Mouse (Mus musculus): ENCODE data around the gene Heatr5a. TPM values are rescaled to one million over a fixed set of nuclear protein-coding genes. Genes with fewer than 3 reads are reported as not detected.

Gene Heatr5a
- 14.3 TPM for polyA plus RNA-seq (2012; fragmentation: generic; extraction: Trizol)
- long read RNA-seq, experiment 1, partial matches to known transcripts: 2 of 4 reads
- long read RNA-seq, experiment 1, other reads (novel, unspliced or antisense): 2 of 4 reads
- long read RNA-seq, experiment 2, full-length matches to known transcripts: 9 of 57 reads
- long read RNA-seq, experiment 2, partial matches to known transcripts: 35 of 57 reads
- long read RNA-seq, experiment 2, other reads (novel, unspliced or antisense): 13 of 57 reads

DNA sequence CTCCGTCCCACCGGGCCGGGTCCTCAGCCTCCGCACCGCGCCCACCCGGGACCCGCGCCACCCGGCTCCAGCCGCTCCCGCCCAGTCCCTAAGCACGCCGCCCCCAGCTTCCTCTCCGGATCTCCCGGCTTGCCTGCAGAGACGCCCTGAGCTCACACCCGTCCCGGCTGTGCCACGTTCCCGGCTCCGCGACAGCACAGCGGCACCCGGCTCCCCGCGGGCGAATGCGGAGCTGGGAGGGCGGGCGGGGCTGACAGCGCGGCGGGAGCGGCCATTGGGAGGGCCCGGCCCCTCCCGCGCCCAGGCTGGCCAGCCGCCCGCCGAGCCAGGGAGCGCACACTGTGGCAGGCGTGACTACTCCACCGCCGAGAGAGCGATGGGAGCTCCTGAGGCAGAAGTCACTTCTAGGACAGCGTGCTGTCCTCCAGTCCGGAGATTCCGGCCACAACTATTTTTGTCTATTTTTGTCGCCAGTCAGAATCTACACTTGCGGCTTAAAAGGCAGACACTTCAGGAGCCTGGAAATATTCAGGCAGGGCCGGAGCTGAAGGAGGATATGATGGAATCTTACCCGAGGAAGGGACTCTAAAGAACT, at the start of gene Heatr5a:
Heatr5a (minus strand) TSS at position 252 of the 595 bp plus-strand sequence.
- TF ChIP-seq CEBPB (IDR thresholded peaks at IDR 0.05; ENCODE audit: low read depth) (no peak), MAX (IDR thresholded peaks at IDR 0.05) (peak; percentile 63), MYOG (IDR thresholded peaks at IDR 0.05; ENCODE audit: control insufficient read depth, extremely low read depth, insufficient read length) (no peak)
- peaks cover 38% of the 10 kb centered on the region for H3K79me2 ChIP-seq (ENCODE audit: control insufficient read depth, insufficient read depth)
- peaks cover 6% of the 10 kb centered on the region for H3K36me3 ChIP-seq (ENCODE audit: control insufficient read depth, insufficient read depth)
- no peaks in the 10 kb centered on the region for H3K27me3 ChIP-seq (ENCODE audit: control insufficient read depth, insufficient read depth, insufficient read length)
- peaks cover 21% of the 10 kb centered on the region for H3K79me3 ChIP-seq (ENCODE audit: low read depth)
- H3K4me3 ChIP-seq (ENCODE audit: insufficient read depth, poor library complexity, severe bottlenecking): peak within 1 kb of the TSS; percentile 75
- peak within 1 kb of the TSS; percentile 96 for H3ac ChIP-seq (ENCODE audit: control insufficient read depth, insufficient read length, low read depth)

DNA sequence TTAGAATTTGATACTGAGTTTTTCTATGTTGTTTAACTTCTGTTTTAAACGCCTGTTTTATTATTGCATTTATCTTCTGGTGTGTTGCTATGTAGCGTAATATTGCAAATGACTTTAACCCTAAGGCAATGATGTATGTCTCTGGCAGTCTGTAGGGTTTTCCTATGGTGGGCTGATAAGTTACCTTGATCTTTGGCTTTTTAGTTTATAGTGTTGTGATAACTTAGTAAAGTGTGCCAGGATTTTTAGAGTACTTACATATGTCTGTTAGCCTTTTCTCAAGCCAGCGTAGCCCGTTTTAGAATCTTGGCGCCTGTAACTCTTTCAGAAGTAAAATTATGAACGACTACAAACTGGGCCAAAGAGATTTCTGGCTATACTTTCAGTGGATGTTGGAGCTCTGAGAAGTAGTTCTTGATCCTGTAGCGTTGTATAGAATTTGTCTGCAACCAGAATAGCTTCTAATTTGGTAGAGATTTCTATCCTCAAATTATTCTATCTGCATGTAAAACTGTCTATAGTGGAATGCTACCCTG, 43.4 kb upstream of the Heatr5a start:
- Histone ChIP-seq H3K79me2 (ENCODE audit: control insufficient read depth, insufficient read depth) (no peaks in the 10 kb centered on the region), H3ac (ENCODE audit: control insufficient read depth, insufficient read length, low read depth) (no peak overlapping the region), H3K36me3 (ENCODE audit: control insufficient read depth, insufficient read depth) (no peaks in the 10 kb centered on the region), H3K27me3 (ENCODE audit: control insufficient read depth, insufficient read depth, insufficient read length) (no peaks in the 10 kb centered on the region), H3K79me3 (ENCODE audit: low read depth) (no peaks in the 10 kb centered on the region), H3K4me3 (ENCODE audit: insufficient read depth, poor library complexity, severe bottlenecking) (no peak overlapping the region)
- no peak for TF ChIP-seq CEBPB (IDR thresholded peaks at IDR 0.05; ENCODE audit: low read depth)

DNA sequence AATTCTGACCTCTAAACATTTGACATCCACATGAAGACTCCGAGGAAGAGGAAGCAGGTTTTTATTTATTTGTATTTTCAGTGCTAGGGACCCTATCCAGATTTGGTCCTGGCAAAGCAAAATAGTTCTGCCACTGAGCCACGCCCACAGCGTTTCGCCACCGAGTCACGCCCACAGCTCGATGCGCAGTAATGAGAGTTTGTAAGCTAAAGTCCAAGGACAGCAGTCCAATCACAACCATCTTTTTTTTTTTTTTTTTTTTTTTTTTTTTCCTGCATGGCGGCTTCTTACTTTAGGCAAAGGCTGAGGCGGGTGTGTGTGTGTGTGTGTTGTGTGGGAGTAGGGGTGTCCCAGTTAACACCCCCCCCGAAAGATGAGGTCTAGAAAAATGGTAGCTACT, 42.9 kb upstream of the Heatr5a start:
- TF ChIP-seq CTCF (IDR thresholded peaks at IDR 0.05; ENCODE audit: control insufficient read depth, insufficient read depth, insufficient read length) (no peak), MYOG (IDR thresholded peaks at IDR 0.05; ENCODE audit: control insufficient read depth, extremely low read depth, insufficient read length) (no peak), MYOD1 (IDR thresholded peaks at IDR 0.05; ENCODE audit: control insufficient read depth, insufficient read length, low read depth) (no peak), CEBPB (IDR thresholded peaks at IDR 0.05; ENCODE audit: low read depth) (no peak), USF1 (IDR thresholded peaks at IDR 0.05; ENCODE audit: low read depth) (no peak), FOSL1 (IDR thresholded peaks at IDR 0.05; ENCODE audit: insufficient read depth, low read length, poor library complexity, severe bottlenecking) (no peak), MAX (IDR thresholded peaks at IDR 0.05) (no peak)

DNA sequence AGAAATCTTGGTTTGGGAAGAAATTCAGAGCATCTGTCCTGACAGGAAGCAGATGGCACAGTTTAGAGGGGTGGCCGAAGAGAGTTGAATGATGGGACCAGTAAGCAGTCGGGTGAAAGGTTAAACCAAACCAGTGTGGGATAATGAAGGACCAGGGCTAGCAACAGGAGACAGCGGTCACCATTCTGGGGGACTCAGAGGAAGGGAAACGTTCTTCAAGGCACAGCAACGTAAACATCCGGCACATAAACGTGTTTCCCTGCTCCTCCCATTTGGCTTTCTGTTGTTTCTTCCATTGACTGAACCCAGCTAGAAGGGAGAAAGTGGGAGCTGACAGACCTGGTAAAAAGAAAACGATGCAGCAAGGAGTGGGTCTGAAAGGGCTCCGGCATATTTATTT, 42.2 kb upstream of the Heatr5a start:
- H3K4me3 ChIP-seq (ENCODE audit: insufficient read depth, poor library complexity, severe bottlenecking): no peak overlapping the region
- no peak overlapping the region for H3ac ChIP-seq (ENCODE audit: control insufficient read depth, insufficient read length, low read depth)
- no peak for TF ChIP-seq MYOG (IDR thresholded peaks at IDR 0.05; ENCODE audit: control insufficient read depth, extremely low read depth, insufficient read length)
- no peak for TF ChIP-seq FOSL1 (IDR thresholded peaks at IDR 0.05; ENCODE audit: insufficient read depth, low read length, poor library complexity, severe bottlenecking)
- TF ChIP-seq MAX (IDR thresholded peaks at IDR 0.05): no peak
- TF ChIP-seq MYOD1 (IDR thresholded peaks at IDR 0.05; ENCODE audit: control insufficient read depth, insufficient read length, low read depth): no peak
- no peak for TF ChIP-seq USF1 (IDR thresholded peaks at IDR 0.05; ENCODE audit: low read depth)
- TF ChIP-seq CEBPB (IDR thresholded peaks at IDR 0.05; ENCODE audit: low read depth): no peak
- TF ChIP-seq CTCF (IDR thresholded peaks at IDR 0.05; ENCODE audit: control insufficient read depth, insufficient read depth, insufficient read length): no peak
- H3K79me3 ChIP-seq (ENCODE audit: low read depth): no peaks in the 10 kb centered on the region
- H3K36me3 ChIP-seq (ENCODE audit: control insufficient read depth, insufficient read depth): no peaks in the 10 kb centered on the region
- no peaks in the 10 kb centered on the region for H3K79me2 ChIP-seq (ENCODE audit: control insufficient read depth, insufficient read depth)
- no peaks in the 10 kb centered on the region for H3K27me3 ChIP-seq (ENCODE audit: control insufficient read depth, insufficient read depth, insufficient read length)

More for the DNA sequence above, 42.9 kb upstream of the Heatr5a start:
- H3K79me3 ChIP-seq (ENCODE audit: low read depth): no peaks in the 10 kb centered on the region
- no peaks in the 10 kb centered on the region for H3K27me3 ChIP-seq (ENCODE audit: control insufficient read depth, insufficient read depth, insufficient read length)
- no peak overlapping the region for H3K4me3 ChIP-seq (ENCODE audit: insufficient read depth, poor library complexity, severe bottlenecking)
- no peaks in the 10 kb centered on the region for H3K79me2 ChIP-seq (ENCODE audit: control insufficient read depth, insufficient read depth)
- no peak overlapping the region for H3ac ChIP-seq (ENCODE audit: control insufficient read depth, insufficient read length, low read depth)
- H3K36me3 ChIP-seq (ENCODE audit: control insufficient read depth, insufficient read depth): no peaks in the 10 kb centered on the region

DNA sequence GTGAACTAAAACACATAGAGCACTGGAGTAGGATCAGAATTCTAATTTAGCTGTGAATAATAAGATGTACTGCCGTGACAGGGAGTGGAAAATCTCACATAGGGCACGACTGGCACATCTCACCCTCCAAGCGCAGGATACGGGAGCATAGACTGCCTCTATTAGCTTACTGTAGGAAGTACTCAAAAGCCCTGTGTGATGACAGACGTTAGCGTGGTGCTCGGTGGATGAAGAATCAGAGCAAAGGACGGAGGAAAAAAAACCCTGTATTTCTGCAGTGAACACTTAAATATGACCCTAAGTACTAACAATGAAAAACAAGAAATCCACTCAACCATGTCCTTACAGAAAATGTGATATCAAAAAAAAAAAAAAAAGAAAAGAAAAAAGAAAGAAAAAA, 41.0 kb upstream of the Heatr5a start:
- Histone ChIP-seq H3K36me3 (ENCODE audit: control insufficient read depth, insufficient read depth) (no peaks in the 10 kb centered on the region), H3K79me3 (ENCODE audit: low read depth) (no peaks in the 10 kb centered on the region), H3K4me3 (ENCODE audit: insufficient read depth, poor library complexity, severe bottlenecking) (no peak overlapping the region), H3K27me3 (ENCODE audit: control insufficient read depth, insufficient read depth, insufficient read length) (no peaks in the 10 kb centered on the region), H3K79me2 (ENCODE audit: control insufficient read depth, insufficient read depth) (no peaks in the 10 kb centered on the region), H3ac (ENCODE audit: control insufficient read depth, insufficient read length, low read depth) (no peak overlapping the region)
- TF ChIP-seq MYOG (IDR thresholded peaks at IDR 0.05; ENCODE audit: control insufficient read depth, extremely low read depth, insufficient read length) (no peak), USF1 (IDR thresholded peaks at IDR 0.05; ENCODE audit: low read depth) (no peak), CEBPB (IDR thresholded peaks at IDR 0.05; ENCODE audit: low read depth) (no peak), FOSL1 (IDR thresholded peaks at IDR 0.05; ENCODE audit: insufficient read depth, low read length, poor library complexity, severe bottlenecking) (no peak), MAX (IDR thresholded peaks at IDR 0.05) (no peak), MYOD1 (IDR thresholded peaks at IDR 0.05; ENCODE audit: control insufficient read depth, insufficient read length, low read depth) (no peak), CTCF (IDR thresholded peaks at IDR 0.05; ENCODE audit: control insufficient read depth, insufficient read depth, insufficient read length) (no peak)

DNA sequence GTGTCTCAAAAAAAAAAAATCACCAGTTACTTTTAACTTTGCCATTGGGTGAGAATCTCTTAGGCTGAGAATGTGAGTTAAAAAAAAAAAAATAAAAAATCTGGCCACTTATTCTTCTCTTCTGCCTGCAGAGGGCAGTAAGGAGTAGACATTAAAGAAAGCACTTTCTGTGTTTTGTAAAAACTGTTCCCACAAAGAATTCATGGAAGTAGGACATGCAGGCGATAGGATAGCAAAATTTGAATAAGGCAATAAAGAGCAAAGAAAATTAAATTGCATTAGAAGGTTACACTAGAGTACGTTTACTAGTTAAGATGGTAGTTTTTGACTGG, 39.5 kb upstream of the Heatr5a start:
- Histone ChIP-seq H3K27me3 (ENCODE audit: control insufficient read depth, insufficient read depth, insufficient read length) (no peaks in the 10 kb centered on the region), H3ac (ENCODE audit: control insufficient read depth, insufficient read length, low read depth) (no peak overlapping the region), H3K36me3 (ENCODE audit: control insufficient read depth, insufficient read depth) (no peaks in the 10 kb centered on the region), H3K79me3 (ENCODE audit: low read depth) (no peaks in the 10 kb centered on the region), H3K79me2 (ENCODE audit: control insufficient read depth, insufficient read depth) (no peaks in the 10 kb centered on the region), H3K4me3 (ENCODE audit: insufficient read depth, poor library complexity, severe bottlenecking) (no peak overlapping the region)
- TF ChIP-seq MYOD1 (IDR thresholded peaks at IDR 0.05; ENCODE audit: control insufficient read depth, insufficient read length, low read depth) (no peak), FOSL1 (IDR thresholded peaks at IDR 0.05; ENCODE audit: insufficient read depth, low read length, poor library complexity, severe bottlenecking) (no peak)
